Mouse (Mus musculus) effector memory CD4-positive, alpha-beta T cell, adult 7 months (primary cell): ENCODE measurements around the gene Gm21732. TPM values are rescaled to one million over a fixed set of nuclear protein-coding genes. Genes with fewer than 3 reads are reported as not detected.

Experiments used
- polyA plus RNA-seq: library from polyadenylated mRNA; unstranded; fragments of 100-300 nt; shearing (Covaris generic); gene quantifications from one replicate; pipeline ENCODE4 v1.2.1, GENCODE M21; 2017

Gm21732 gene
- polyA plus RNA-seq: not detected

DNA sequence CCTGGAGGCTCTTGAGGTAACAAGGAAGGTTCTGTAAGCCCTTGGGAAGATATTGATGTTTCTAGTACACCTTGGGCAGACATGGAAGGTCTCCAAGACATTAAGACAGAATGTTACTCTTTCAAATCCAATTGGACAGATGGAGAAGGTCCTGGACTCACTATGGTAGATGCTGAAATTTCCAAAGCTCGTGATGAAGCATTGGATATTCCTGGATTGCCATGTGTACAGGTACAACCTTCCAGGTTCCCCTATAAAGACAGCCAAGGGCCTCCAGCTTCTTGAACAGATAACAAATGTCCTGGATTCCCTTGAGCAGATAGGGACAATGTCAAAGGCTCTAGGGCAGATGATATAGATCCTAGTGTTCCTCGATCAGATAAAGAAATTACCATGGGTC lies at the start of gene Gm21732:
Gene Gm21732 (minus strand): TSS at position 101 of the 400 bp plus-strand sequence.

Other genes starting within 250 kb of the Gm21732 start
- not detected for gene Gm20897, start 73.5 kb downstream of the Gm21732 start, polyA plus RNA-seq